Mouse (Mus musculus): Measurements from ENCODE around the gene Avl9.

The Avl9 gene

DNA sequence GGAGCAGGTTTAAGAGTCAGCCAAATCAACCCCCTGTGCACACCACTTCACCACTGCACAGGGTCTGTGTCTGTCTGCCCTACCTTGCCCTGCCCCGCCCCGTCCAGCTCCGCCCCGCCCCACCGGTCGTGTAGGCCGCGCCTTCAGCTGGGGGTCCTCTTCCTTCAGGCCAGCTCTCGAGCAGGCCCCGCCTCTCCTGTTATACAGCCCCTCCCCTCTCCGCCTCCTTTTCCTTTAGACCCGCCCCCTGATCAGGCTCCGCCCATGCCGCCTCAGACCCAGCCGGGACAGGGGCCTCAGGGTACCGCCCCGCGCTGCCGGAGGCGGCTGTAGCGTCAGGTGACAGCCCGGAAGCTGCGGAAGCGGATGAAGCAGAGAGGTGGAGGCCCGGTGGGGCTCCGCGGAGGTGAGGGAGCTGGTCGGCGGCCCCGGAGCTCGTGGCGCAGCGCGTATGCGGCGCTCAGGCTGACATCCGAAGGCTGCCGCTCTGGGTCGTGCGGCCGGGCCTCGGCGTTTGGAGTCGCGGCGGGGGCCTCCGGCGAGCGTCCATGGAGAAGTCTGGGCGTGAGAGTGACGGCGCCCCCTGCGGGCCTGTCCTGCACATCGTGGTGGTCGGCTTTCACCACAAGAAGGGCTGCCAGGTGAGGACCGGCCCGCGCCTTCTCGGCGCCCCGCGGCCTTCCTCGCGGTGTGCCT is at the start of gene Avl9:
TSS of gene Avl9 (plus strand) at position 326 of the 696 bp plus-strand sequence.
- in situ Hi-C loops (cut with MboI, MseI), result loop anchor here (5.0 to 25.0 kb wide), 4 partner anchors 68 to 823 kb away; partner anchors contain the start of genes Nt5c3 (in 1 of the 2), Ppm1k (in 1 of the 2) and Vmn1r4 (in 1 of the 2)

DNA sequence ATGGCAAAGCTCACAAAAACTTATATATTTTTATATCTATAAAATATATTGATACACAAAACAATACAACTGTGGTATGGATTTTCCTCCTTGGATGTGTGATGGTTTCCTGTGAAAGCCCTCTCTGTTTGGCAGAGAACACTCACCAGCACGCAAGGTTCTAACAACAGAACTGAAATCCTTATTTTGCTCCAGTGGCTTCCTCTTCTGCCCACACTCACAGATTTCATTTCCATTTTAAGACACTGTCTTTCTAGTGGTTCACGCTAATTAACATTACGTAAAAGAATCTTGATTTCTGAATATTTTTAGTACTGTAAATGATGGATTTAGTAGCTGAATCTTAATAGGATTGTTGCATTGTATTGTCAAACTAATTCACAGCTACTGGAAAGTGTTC is 26.5 kb upstream of the Avl9 start:
- in situ Hi-C loops (cut with MboI, MseI), result loop anchor here in 1 of 2 experiments (10.0 kb wide), 1 partner anchor 203 kb away; no protein-coding TSS in a partner anchor

DNA sequence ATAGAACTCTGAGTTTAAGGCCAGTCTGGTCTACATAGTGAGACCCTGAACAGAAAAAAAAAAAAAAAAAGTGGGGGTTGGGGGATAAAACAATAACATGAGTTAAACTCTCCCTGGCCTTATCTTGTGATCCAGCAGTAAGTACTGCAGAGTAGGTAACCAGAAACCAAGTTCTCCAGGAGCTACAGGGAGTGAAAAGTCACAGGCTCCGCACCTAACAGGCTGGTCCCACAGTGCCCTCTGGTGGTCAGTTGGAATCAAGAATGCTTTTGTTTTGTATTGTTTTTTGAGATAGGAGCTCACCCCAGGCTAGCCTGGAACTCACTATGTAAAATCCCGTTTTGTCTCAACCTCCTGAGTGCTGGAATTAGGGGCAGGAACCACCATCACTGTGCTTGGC is 23.5 kb upstream of the Avl9 start:
- in situ Hi-C loops (cut with MboI, MseI), result no loop called here

DNA sequence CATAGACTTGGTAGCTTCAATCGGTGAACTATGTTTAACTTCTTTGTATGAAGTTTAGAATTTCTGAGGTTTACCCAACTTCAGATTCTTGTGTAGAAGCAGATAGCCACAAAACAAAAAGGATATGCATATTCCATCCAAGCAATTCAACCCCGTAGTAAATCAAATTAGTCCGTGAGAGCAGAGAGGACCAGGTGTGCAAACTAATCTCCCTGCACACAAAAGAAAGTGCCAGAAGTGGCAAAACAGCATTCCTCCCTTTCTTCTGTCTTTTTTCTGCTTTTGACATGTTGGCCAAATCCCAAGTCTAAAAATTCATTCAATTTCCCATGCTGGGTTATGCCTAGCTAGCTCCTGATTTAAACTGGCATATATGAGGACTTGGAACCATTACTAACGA is 22.3 kb upstream of the Avl9 start:
- in situ Hi-C loops (cut with MboI, MseI), result no loop called here

DNA sequence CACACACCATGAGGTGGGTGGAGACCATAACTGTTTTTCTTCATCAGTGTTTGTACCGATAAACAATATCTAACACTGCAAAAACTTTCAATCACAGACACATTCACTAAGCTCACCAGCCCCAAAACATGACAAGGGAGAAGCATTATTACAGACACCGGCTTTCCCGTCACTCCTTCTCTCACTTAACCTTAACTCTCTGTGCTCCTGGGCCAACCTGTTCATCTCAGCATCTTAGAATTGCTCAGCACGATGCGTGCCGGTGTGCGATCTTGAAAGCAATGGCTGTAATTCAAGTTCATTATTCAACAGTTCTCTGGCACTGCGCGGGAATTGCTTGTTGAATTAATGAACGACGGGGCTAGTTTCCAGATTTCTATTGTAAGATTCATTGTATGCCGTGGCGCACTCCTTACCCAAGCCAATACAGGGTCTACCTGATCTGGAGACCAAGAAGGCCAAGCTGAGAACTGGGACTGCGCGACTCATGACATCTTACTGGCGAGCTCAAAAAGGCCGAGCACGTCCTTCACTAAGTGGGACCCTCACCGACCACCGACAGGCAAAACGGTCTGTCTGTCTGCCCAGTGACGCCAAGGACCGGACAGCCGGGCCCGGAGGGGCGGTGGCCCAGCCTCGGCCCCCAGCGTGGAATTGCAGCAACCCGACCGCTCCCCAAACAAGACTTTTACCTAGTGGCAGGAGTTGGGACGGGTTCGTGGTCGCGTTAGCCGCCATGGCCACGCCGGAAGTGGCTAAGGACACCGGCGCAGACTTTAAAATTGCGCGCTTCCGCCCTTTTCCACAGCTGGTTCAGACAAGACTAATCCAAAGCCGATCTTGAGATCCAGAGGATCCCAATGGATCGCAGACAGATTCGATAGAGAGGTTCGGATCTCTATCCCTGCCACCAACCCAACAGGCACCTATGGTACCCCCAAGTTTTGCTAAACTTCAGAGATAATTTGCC is 10.5 kb upstream of the Avl9 start, which contains the start of gene Lsm5:
TSS of gene Lsm5 (minus strand) at position 780 of the 970 bp plus-strand sequence.
- in situ Hi-C loops (cut with MboI, MseI), result loop anchor here in 1 of 2 experiments (5.0 to 25.0 kb wide), 2 partner anchors 218 to 833 kb away; partner anchors contain the start of genes Nt5c3, Ppm1k and Vmn1r4

DNA sequence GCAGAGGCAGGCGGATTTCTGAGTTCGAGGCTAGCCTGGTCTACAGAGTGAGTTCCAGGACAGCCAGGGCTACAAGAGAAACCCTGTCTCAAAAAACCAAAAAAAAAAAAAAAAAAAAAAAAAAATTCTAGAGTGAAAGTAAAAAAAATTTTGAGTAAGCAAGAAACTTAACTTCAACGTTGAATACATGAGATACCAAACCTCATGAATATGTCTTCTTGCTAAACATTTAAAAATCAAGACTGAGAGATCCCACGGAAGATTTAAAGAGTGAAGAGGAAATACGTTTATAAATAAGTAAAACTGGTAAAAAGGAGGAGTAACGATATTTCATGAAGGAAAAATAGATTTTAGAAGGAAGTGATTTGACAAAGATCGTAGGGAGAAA is 519 bp upstream of the Avl9 start:
- in situ Hi-C loops (cut with MboI, MseI), result loop anchor here (5.0 to 25.0 kb wide), 2 partner anchors 208 to 823 kb away; partner anchors contain the start of genes Nt5c3 (in 1 of the 2), Ppm1k (in 1 of the 2) and Vmn1r4 (in 1 of the 2)

DNA sequence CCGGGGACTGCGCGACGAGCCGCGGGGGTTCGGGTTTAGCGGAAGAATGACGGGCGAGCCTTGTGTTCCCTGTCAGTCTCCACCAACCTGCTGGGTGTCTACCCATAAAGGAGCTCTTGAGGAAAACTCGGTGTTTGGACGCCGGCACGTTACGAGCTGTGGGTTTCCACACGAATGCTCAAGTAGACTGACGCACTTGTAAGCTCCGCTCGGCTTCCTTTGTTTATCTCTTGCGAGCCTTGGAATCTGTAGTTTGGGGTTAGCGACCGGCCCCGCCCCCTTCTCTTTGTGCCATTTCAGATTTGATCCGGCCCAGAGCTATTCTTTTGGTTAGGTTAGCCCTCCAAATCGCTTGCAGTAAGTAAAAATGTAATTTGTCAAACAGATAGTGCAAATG is 569 bp downstream of the Avl9 start:
- in situ Hi-C loops (cut with MboI, MseI), result loop anchor here (5.0 to 25.0 kb wide), 3 partner anchors 67 to 822 kb away; partner anchors contain the start of gene Ppm1k (in 1 of the 2)

DNA sequence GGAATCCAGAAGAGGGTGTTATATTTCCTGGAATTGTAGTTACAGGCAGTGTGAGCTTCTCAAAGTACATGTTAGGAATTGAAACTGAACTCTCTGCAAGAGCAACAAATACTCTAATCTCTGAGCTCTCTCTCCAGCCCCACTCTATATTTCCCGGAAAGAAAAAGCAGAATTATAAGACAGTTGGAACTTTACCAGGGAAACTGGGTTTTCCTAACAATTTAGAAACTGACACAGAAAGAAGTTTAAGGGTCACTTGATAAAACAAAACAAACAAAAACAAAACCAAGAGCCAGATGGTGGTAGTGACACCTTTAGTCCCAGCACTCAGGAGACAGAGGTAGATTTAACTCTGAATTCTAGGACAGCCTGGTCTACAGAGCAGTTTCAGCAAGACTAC is 4.4 kb downstream of the Avl9 start:
- in situ Hi-C loops (cut with MboI, MseI), result loop anchor here (5.0 to 25.0 kb wide), 3 partner anchors 63 to 818 kb away; partner anchors contain the start of gene Ppm1k (in 1 of the 2)

DNA sequence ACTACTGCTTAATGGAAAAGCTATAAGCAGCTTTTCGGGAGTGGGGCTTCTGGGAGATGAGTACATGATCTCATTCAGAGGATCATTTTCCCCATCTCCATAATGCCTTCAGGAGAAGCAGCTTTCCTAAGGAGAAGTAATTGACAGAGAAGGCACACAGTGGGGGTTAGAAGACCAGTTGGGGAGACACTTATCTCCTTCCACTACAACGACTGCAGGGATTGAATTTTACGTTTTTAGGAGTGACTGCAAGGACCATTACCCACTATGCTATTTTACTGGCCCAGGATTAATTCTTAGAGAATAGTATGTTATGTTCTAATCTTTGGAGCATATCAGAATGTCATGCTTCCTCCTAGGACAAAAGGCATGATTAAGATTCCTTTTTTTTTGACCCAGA is 6.2 kb downstream of the Avl9 start:
- in situ Hi-C loops (cut with MboI, MseI), result loop anchor here (10.0 to 25.0 kb wide), 2 partner anchors 814 to 816 kb away; partner anchors contain the start of gene Ppm1k (in 2 of the 2)

DNA sequence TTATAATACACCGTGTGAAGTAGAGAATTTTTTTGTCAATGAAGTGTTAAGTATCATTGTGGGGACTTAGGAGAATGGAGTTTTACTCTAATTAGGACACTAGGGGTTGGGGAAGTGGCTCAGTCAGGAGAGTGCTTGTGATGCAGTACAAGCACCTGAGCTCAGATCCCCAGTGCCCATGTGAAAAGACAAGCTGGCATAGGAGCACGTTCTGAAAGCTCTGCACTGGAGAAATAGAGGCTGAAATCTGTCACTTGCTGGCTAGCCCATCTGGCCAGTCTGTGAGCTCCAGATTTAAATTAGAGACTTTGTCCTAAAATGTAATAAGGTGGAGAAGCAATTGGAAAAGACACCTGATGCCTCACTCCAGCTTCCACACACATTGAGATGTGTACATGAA is 17.8 kb downstream of the Avl9 start:
- in situ Hi-C loops (cut with MboI, MseI), result no loop called here

DNA sequence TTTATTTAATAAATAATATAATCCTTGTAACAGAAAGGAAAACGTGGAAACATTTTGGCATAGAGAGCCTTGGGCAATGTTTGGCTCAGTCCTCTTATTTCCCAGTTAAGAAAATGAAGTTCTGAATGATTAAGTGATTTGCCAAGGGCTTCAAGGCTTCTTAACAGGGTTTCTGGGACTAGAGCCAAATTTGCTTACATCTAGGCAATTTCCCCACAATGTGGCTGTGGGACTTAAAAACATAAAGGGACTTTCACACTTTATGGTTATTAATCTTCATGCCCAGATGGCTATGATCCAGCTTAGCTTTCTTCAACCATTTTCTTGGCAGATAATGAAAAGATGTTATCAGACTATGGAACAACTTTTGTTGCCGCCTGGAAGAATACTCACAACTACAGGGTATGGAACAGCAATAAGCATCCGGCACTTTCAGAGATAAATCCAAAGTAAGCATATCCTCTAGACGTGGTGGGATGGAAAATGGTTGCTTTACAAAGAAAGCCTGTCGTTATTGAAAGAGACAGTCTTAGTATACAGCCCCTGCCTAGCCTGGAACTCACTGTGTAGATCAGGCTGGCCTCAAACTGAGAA is 31.3 kb downstream of the Avl9 start:
- in situ Hi-C loops (cut with MboI, MseI), result loop anchor here in 1 of 2 experiments (10.0 kb wide), 1 partner anchor 649 kb away; the partner anchor contains the start of gene Vmn1r18

DNA sequence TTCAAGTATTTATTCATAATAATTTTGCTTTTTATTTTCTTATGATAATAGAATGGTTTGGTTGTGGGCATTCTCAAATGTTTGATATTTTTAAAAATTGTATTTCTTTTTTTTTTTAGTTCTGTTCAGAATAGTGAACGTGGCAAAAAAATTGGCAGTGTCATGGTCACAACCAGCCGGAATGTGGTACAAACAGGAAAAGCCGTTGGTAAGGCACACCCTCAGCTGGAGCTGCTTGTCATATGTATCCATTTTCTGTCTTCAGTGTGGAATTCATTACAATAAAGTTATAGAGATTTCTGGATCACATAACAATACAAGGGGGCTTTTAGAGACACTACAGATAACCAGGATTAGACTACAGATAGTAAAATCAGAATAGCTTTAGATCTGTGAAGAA is 39.0 kb downstream of the Avl9 start:
- in situ Hi-C loops (cut with MboI, MseI), result no loop called here

DNA sequence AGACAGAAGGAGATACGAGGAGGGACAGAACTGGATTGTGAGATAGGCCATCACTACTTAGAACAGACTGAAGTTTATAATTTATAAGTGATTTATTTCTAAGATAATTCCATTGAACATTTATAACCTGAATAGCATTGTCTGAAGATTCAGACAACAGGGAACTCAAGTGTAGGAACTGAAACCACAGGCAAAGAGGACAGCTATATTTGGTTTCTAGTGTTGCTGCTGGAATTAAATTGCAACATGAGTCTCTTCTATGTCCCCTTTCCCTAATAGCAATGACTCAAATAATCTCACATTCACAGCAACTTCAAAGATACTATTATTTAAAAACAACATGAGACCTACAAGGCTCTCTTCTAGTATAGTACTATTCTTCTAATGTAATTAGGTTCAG is 41.4 kb downstream of the Avl9 start:
- in situ Hi-C loops (cut with MboI, MseI), result no loop called here

DNA sequence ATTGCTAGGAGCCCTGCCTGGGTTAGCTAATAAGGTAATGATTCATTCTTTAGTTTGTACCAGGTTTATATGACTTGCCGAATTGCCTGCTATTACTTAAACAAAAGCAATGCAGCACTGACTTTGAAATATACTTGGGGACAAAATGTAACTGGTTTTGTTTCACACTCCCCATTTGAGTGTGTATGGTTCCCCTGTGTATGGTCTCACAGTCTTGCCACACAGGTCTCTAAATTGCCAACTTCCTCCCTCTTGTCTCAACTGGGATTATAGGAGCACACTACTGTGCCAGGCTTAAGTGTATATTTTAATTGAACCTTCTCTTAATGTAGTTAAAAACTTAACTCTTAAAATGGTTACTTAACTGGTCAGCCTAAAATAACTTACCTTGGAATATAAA is 44.6 kb downstream of the Avl9 start:
- in situ Hi-C loops (cut with MboI, MseI), result no loop called here

DNA sequence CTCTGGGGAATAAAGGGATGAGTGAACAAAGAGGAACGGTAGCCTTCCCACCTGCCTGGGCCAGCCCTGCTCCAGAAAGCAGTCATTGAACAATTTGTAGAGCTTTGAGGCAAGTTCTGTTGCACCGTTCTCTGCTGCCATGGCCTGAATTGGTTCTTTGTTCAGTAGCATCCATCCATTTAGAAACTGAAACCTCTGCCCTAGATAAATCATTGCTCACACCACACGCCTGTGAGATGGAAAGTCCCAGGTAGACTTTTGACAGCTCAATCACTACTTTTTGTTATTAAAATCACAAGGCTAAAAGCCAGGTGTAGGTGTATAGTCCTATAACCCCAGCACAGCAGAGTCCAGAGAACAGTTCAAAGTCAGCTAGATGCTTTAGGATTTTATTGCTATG is 50.6 kb downstream of the Avl9 start:
- in situ Hi-C loops (cut with MboI, MseI), result no loop called here

DNA sequence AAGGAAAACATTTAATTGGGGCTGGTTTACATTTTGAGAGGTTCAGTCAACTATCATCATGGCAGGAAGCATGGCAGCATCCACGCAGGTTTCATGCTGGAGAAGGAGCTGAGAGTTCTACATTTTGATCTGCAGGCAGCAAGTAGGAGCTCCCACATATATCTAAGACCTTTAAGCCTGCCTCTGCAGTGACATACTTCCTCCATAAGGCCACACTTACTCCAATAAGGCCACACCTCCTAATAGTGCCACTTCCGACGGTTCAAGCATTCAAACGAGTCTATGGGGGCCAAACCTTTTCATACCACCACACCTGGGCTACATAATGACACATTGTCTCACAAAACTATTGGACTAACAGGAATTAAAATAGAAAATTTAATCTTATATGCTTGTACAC is 51.0 kb downstream of the Avl9 start:
- in situ Hi-C loops (cut with MboI, MseI), result no loop called here

DNA sequence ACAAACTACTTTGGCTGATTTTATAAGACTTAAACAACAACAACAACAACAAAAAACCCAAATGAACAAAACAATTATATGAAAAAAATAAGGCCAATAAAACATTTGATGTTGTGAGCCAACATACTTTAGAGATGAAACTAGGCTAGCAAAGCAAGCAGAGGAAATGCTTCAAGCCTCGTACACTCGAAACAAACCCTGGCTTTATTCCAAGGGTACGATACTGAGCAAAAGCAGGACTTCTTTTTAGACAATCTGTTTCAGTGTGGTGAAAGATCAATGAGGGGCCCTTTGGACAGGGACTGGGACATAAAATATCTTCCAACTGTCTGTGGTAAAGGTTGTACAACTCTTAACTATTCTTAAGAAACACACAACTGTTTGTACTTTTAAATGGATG is 61.1 kb downstream of the Avl9 start:
- in situ Hi-C loops (cut with MboI, MseI), result no loop called here

DNA sequence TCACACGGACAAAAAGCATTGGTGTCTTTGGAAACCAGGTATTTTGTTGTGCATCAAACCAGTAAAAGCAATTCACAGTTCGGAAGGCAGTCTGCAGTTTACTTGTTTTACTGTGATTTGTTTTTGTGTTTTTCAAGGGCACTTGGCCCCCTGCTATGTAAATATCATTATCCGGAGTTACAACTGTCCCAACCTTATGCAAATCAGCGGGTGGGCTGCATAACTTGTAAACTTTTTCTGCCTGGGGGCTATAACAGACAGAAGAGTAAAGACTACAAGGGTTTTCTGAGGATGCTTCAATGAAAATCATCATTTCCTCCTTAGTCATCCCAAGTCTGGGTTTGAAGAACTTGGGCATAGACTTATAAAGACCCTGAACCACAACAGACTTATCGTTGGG is 64.9 kb downstream of the Avl9 start:
- in situ Hi-C loops (cut with MboI, MseI), result loop anchor here in 1 of 2 experiments (5.0 kb wide), 1 partner anchor 62 kb away; no protein-coding TSS in a partner anchor

DNA sequence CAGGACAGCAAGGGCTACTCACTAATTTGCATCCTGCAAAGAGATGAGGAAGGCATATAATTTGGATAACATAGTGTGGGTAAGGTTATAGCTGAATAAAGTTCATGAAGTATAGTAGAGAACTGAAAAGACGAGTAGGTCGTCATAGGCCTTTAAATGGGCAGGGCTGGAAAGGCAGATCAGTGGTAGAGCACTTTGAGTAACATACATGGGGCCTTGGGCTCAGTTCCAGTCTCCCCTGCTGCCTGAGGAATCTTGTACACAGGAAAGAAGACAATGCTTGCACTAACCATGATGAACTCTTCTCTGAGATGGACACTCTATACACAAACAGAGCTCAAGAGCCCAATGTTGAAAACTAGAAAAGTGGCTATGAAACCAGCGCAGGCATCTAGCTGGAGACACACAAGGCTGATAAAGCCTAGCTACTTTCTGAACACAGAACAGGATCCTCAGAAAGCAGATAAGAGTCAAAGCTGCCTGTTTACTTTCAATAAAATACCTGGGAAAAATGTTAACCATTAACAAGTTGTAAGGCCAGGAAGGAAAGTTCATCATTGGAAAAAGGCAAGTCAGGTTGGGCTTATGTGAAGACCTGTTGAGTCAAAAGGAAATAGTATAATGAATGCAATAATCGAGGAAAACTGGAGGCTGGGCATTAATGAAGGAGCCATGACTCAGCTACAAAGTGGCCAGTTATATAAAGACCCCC is 69.0 kb downstream of the Avl9 start:
- in situ Hi-C loops (cut with MboI, MseI), result loop anchor here in 1 of 2 experiments (5.0 kb wide), 1 partner anchor 66 kb away; no protein-coding TSS in a partner anchor

DNA sequence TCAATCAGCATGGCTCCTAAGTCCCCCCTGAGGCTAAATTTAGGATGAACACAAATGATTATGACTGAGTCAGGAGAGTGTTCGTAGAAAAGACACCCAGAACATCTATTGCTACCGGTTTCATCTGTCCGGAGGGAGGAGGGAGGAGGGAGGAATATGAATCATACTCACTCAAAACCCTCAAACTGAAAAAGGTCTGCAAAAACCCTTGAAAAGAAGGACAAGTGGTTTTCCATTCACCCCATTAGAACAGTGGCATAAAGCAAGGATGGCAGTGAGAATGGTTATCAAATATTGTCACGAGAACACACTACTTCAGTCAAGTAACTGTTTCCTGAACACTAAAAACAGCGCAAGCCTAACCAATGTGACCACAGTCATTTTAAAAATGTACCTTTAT is 70.4 kb downstream of the Avl9 start:
- in situ Hi-C loops (cut with MboI, MseI), result no loop called here

DNA sequence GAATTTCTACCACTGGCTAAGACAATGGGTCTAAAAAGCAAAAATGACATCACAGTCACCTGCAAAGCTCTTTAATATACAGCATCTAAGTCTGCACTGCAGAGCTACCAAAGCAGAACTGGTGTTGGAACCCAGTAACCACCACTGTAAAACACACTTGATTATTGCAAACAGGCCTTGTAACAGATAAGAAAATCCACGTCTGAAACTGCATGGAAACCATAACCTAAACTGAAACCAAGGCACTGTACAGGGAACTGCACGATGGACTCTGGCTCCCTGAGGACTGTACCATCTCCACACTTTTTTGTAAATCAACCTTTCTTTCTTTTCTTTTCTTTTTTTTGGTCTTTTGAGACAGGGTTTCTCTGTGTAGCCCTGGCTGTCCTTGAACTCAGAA is 73.0 kb downstream of the Avl9 start:
- in situ Hi-C loops (cut with MboI, MseI), result no loop called here
